Mouse (Mus musculus) adrenal gland, postnatal 36 days (tissue): ENCODE results near the gene Draxin. TPM values are rescaled to one million over a fixed set of nuclear protein-coding genes. Genes with fewer than 3 reads are reported as not detected.
"Not testable (repeated sequence)": the region's sequence is repeated elsewhere in the genome, so short reads cannot be mapped to it uniquely, and the experiment has no call there.

ENCODE experiments used
- DNase-seq, 2 experiments: peaks; one replicate each; pipeline ENCODE4 v3.0.0; 2021; ENCODE audit warnings: mixed read lengths in 1 of 2
- microRNA-seq: library from miRNA; unstranded; fragments of <30 nt; microRNA quantifications from one replicate; pipeline ENCODE4 v1.2.0, GENCODE M21; 2021
- total RNA-seq, 2 experiments: library from RNA; stranded (reverse); gene quantifications; 2 replicates each; pipeline ENCODE4 v1.2.3; 2021

Gene Draxin
- total RNA-seq, 2 experiments from 2014 or later, result 0.10 to 0.20 TPM

- DNase-seq, result no peak
Observed at GRCm38 (mm10) chr4:148056246-148056645, 74.3 kb downstream of the Draxin start.

GRCm38 (mm10) chr4:148054961-148055695 is 75.4 kb downstream of the Draxin start:
- no peak for DNase-seq

- no peak for DNase-seq
Observed at GRCm38 (mm10) chr4:148053417-148053920, 77.0 kb downstream of the Draxin start.

GRCm38 (mm10) chr4:148052976-148053375 is 77.5 kb downstream of the Draxin start:
- DNase-seq, result no peak

GRCm38 (mm10) chr4:148051886-148052285 is 78.6 kb downstream of the Draxin start:
- no peak for DNase-seq

GRCm38 (mm10) chr4:148051046-148051776 is 79.3 kb downstream of the Draxin start:
- DNase-seq, result no peak

GRCm38 (mm10) chr4:148050396-148050914 is 80.0 kb downstream of the Draxin start:
- not testable (repeated sequence) for DNase-seq

Small RNA genes lying within 50 kb of the gene (microRNA-seq; reads per million reads assigned to microRNA genes)
- not detected for gene Mir7022

Other genes with a start within 250 kb of the Draxin start
- 100 to 1,000 TPM; 150 to 219 TPM for gene Mfn2, start 226.0 kb downstream of the Draxin start, total RNA-seq
- 10 to 100 TPM; 35.1 to 47.1 TPM for gene Plod1, start 193.9 kb downstream of the Draxin start, total RNA-seq
- gene 2510039O18Rik, start 189.8 kb downstream of the Draxin start, total RNA-seq, result 10 to 100 TPM; 48.1 to 51.0 TPM
- 1 to 10 TPM in 1 of 2 experiments, not detected in 1; 2.9 TPM for gene Nppb, start 144.9 kb downstream of the Draxin start, total RNA-seq
- gene Nppa, start 130.0 kb downstream of the Draxin start, total RNA-seq, result not detected
- gene Clcn6, start 91.9 kb downstream of the Draxin start, total RNA-seq, result 10 to 100 TPM; 10.0 to 12.6 TPM
- 10 to 100 TPM; 29.0 to 54.7 TPM for gene Mthfr, start 91.6 kb downstream of the Draxin start, total RNA-seq
- 10 to 100 TPM; 76.6 to 96.6 TPM for gene Agtrap, start 42.7 kb downstream of the Draxin start, total RNA-seq
- 10 to 100 TPM; 23.1 to 27.1 TPM for gene Mad2l2, start 314 bp downstream of the Draxin start, total RNA-seq
- gene Fbxo6, start 21.4 kb upstream of the Draxin start, total RNA-seq, result 10 to 100 TPM; 48.5 to 58.3 TPM
- gene Fbxo44, start 29.8 kb upstream of the Draxin start, total RNA-seq, result 10 to 100 TPM; 10.7 to 12.9 TPM
- gene Fbxo2, start 29.9 kb upstream of the Draxin start, total RNA-seq, result 1 to 10 TPM; 3.9 to 5.1 TPM
- under 1 TPM; 0.13 to 0.63 TPM for gene Disp3, start 157.3 kb upstream of the Draxin start, total RNA-seq